Mouse (Mus musculus): ENCODE measurements around the gene Fam166b. TPM values are rescaled to one million over a fixed set of nuclear protein-coding genes. Genes with fewer than 3 reads are reported as not detected.

Fam166b gene
- polyA plus RNA-seq, 1 experiment from 2014 or later: 4.6 TPM

DNA sequence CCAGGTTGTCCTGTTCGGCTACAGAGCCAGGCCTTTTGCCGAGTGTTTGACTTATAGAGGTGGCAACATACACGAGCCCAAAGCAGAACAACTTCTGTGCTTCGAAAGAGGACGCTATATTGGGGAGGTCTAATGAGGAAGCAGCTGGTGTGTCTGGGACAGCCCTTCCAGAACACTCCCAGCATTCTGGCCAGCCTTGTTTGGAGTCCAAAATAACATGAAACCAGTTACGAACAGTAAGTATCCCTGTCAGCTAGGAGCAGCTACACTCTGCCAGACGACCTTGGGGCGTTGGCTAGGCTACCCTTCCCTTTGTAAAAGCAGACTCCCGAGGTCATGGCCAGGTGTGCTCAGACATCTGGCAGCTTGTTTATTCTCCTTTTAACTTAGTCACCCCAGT, 26.7 kb downstream of the Fam166b start:
- Histone ChIP-seq H3K9ac (replicated peaks; ENCODE audit: low read depth) (no peak overlapping the region), H3K36me3 (ENCODE audit: insufficient read depth, low read length) (no peaks in the 10 kb centered on the region), H3K4me2 (replicated peaks; ENCODE audit: low read depth, low read length) (no peak overlapping the region), H3K4me3 (ENCODE audit: low read depth, low read length) (no peak overlapping the region), H3K27ac (ENCODE audit: low read length) (peak overlapping the region; percentile 98), H3K9me3 (ENCODE audit: low read length) (no peaks in the 10 kb centered on the region), H3K27me3 (replicated peaks; ENCODE audit: insufficient read depth, low read length) (no peaks in the 10 kb centered on the region), H3K4me1 (ENCODE audit: insufficient read depth, low read depth, low read length) (peaks cover 63% of the 10 kb centered on the region)
- ATAC-seq (no peak), DNase-seq (ENCODE audit: low spot score) (peak; percentile 66)
- 0 out of 2 replicates have a peak, but pooled peaks have one; percentile 3 for TF ChIP-seq CTCF (IDR thresholded peaks at IDR 0.05)
- TF ChIP-seq EP300 (IDR thresholded peaks at IDR 0.05): no peak
- 32% methylated on average over 9 of the region's 9 CpGs for WGBS

GRCm38 (mm10) chr4:43401486-43401885, 27.4 kb downstream of the Fam166b start:
- H3K9me3 ChIP-seq (ENCODE audit: low read length): no peaks in the 10 kb centered on the region
- no peak for ATAC-seq
- no peak for TF ChIP-seq CTCF (IDR thresholded peaks at IDR 0.05)
- no peak; the same call in none of the 2 replicates for TF ChIP-seq EP300 (IDR thresholded peaks at IDR 0.05)
- H3K27ac ChIP-seq (ENCODE audit: low read length): peak overlapping the region; percentile 98
- no peak overlapping the region for H3K9ac ChIP-seq (replicated peaks; ENCODE audit: low read depth)
- 80% methylated on average over 10 of the region's 10 CpGs for WGBS
- 0 out of 2 replicates have a peak overlapping the region, but pooled peaks have one; percentile 1 for H3K4me2 ChIP-seq (replicated peaks; ENCODE audit: low read depth, low read length)
- H3K36me3 ChIP-seq (ENCODE audit: insufficient read depth, low read length): no peaks in the 10 kb centered on the region
- peak; percentile 70 for DNase-seq (ENCODE audit: low spot score)
- H3K4me3 ChIP-seq (ENCODE audit: low read depth, low read length): no peak overlapping the region
- peaks cover 61% of the 10 kb centered on the region for H3K4me1 ChIP-seq (ENCODE audit: insufficient read depth, low read depth, low read length)
- no peaks in the 10 kb centered on the region for H3K27me3 ChIP-seq (replicated peaks; ENCODE audit: insufficient read depth, low read length)

GRCm38 (mm10) chr4:43400976-43401375, 28.0 kb downstream of the Fam166b start:
- Histone ChIP-seq H3K9ac (replicated peaks; ENCODE audit: low read depth) (0 out of 2 replicates have a peak overlapping the region, but pooled peaks have one; percentile 19), H3K27me3 (replicated peaks; ENCODE audit: insufficient read depth, low read length) (no peaks in the 10 kb centered on the region), H3K27ac (ENCODE audit: low read length) (peak overlapping the region; percentile 98), H3K36me3 (ENCODE audit: insufficient read depth, low read length) (no peaks in the 10 kb centered on the region), H3K4me1 (ENCODE audit: insufficient read depth, low read depth, low read length) (peaks cover 66% of the 10 kb centered on the region), H3K4me3 (ENCODE audit: low read depth, low read length) (no peak overlapping the region), H3K9me3 (ENCODE audit: low read length) (no peaks in the 10 kb centered on the region), H3K4me2 (replicated peaks; ENCODE audit: low read depth, low read length) (no peak overlapping the region)
- TF ChIP-seq CTCF (IDR thresholded peaks at IDR 0.05) (no peak), EP300 (IDR thresholded peaks at IDR 0.05) (no peak)
- DNase-seq (ENCODE audit: low spot score) (peak; percentile 49), ATAC-seq (no peak)
- WGBS: 24% methylated on average over 10 of the region's 10 CpGs

GRCm38 (mm10) chr4:43399391-43400131, 29.4 kb downstream of the Fam166b start:
- Histone ChIP-seq H3K4me3 (ENCODE audit: low read depth, low read length) (0 out of 2 replicates have a peak overlapping the region, but pooled peaks have one; percentile 5), H3K36me3 (ENCODE audit: insufficient read depth, low read length) (no peaks in the 10 kb centered on the region), H3K4me1 (ENCODE audit: insufficient read depth, low read depth, low read length) (peaks cover 67% of the 10 kb centered on the region), H3K27me3 (replicated peaks; ENCODE audit: insufficient read depth, low read length) (no peaks in the 10 kb centered on the region), H3K9me3 (ENCODE audit: low read length) (no peaks in the 10 kb centered on the region), H3K9ac (replicated peaks; ENCODE audit: low read depth) (peak overlapping the region; percentile 16; the same call in 1 of the 2 replicates), H3K27ac (ENCODE audit: low read length) (peak overlapping the region; percentile 98), H3K4me2 (replicated peaks; ENCODE audit: low read depth, low read length) (peak overlapping the region; percentile 44)
- DNase-seq (ENCODE audit: low spot score) (peak; percentile 93), ATAC-seq (peak; percentile 40)
- peak; percentile 49 for TF ChIP-seq EP300 (IDR thresholded peaks at IDR 0.05)
- TF ChIP-seq CTCF (IDR thresholded peaks at IDR 0.05): no peak
- 36% methylated on average over 31 of the region's 31 CpGs for WGBS

- Histone ChIP-seq H3K9me3 (ENCODE audit: low read length) (no peaks in the 10 kb centered on the region), H3K9ac (replicated peaks; ENCODE audit: low read depth) (peak overlapping the region; percentile 16; the same call in 1 of the 2 replicates), H3K36me3 (ENCODE audit: insufficient read depth, low read length) (no peaks in the 10 kb centered on the region), H3K27me3 (replicated peaks; ENCODE audit: insufficient read depth, low read length) (no peaks in the 10 kb centered on the region), H3K4me1 (ENCODE audit: insufficient read depth, low read depth, low read length) (peaks cover 71% of the 10 kb centered on the region), H3K27ac (ENCODE audit: low read length) (peak overlapping the region; percentile 98), H3K4me3 (ENCODE audit: low read depth, low read length) (0 out of 2 replicates have a peak overlapping the region, but pooled peaks have one; percentile 5), H3K4me2 (replicated peaks; ENCODE audit: low read depth, low read length) (peak overlapping the region; percentile 44)
- 11% methylated on average over 17 of the region's 17 CpGs for WGBS
- peak; percentile 71 for ATAC-seq
- DNase-seq (ENCODE audit: low spot score): peak; percentile 97
- TF ChIP-seq EP300 (IDR thresholded peaks at IDR 0.05) (peak; percentile 99), CTCF (IDR thresholded peaks at IDR 0.05) (no peak)
Measured at GRCm38 (mm10) chr4:43398829-43399331, 30.1 kb downstream of the Fam166b start.

GRCm38 (mm10) chr4:43398014-43398413, 30.9 kb downstream of the Fam166b start:
- Histone ChIP-seq H3K4me2 (replicated peaks; ENCODE audit: low read depth, low read length) (no peak overlapping the region), H3K27ac (ENCODE audit: low read length) (peak overlapping the region; percentile 98), H3K36me3 (ENCODE audit: insufficient read depth, low read length) (no peaks in the 10 kb centered on the region), H3K4me1 (ENCODE audit: insufficient read depth, low read depth, low read length) (peaks cover 77% of the 10 kb centered on the region), H3K27me3 (replicated peaks; ENCODE audit: insufficient read depth, low read length) (no peaks in the 10 kb centered on the region), H3K9me3 (ENCODE audit: low read length) (no peaks in the 10 kb centered on the region), H3K4me3 (ENCODE audit: low read depth, low read length) (no peak overlapping the region), H3K9ac (replicated peaks; ENCODE audit: low read depth) (peak overlapping the region; percentile 4; the same call in 1 of the 2 replicates)
- 51% methylated on average over 4 of the region's 4 CpGs for WGBS
- TF ChIP-seq EP300 (IDR thresholded peaks at IDR 0.05) (no peak), CTCF (IDR thresholded peaks at IDR 0.05) (no peak)
- DNase-seq (ENCODE audit: low spot score): no peak
- ATAC-seq: no peak
